In genomic region chr5:148619917-148620316, GRCm38 (mm10) we compare ENCODE assay signal across 17 mouse cellular contexts.
"Had no signal": no experiment of that assay in that cellular context is flagged by ENCODE, and none has a peak within 500 bp of the region (broad histone marks: within the 10 kb centered on the region; RNA-seq: fewer than 3 reads in every experiment).

No protein-coding gene starts in this region.

- H3K4me2 ChIP-seq: liver, embryonic 11.5 days; liver, embryonic 15.5 days; midbrain, embryonic 11.5 days; midbrain, embryonic 15.5 days; neural tube, embryonic 13.5 days had no signal

- H3K4me3 ChIP-seq: left cerebral cortex, adult 2 months; limb, embryonic 10.5 days; liver, embryonic 15.5 days; megakaryocyte, embryonic 14.5 days; midbrain, embryonic 15.5 days; neural tube, embryonic 13.5 days had no signal

- H3K27me3 ChIP-seq: liver, embryonic 15.5 days; megakaryocyte, embryonic 14.5 days; midbrain, embryonic 15.5 days; neural tube, embryonic 13.5 days had no signal

- H3K9ac ChIP-seq: liver, embryonic 15.5 days; midbrain, embryonic 15.5 days; neural tube, embryonic 13.5 days had no signal

- ATAC-seq: midbrain, embryonic 15.5 days had no signal

- H3K9me3 ChIP-seq: limb, embryonic 10.5 days; liver, embryonic 15.5 days; midbrain, embryonic 15.5 days; neural tube, embryonic 13.5 days had no signal

- H3K36me3 ChIP-seq: limb, embryonic 10.5 days; liver, embryonic 15.5 days; midbrain, embryonic 15.5 days; neural tube, embryonic 13.5 days had no signal

- DNase-seq: kidney, postnatal 25 days; lung, adult 2 months; lung, postnatal 14 days; retina, postnatal 1 day; right cerebral cortex, postnatal 4 days; spleen, adult 18-20 months; thymus, adult 18-20 months; thymus, postnatal 25 days had no signal

- H3K4me1 ChIP-seq: liver, embryonic 15.5 days; megakaryocyte, embryonic 14.5 days had no signal

- H3K27ac ChIP-seq: left cerebral cortex, adult 2 months; limb, embryonic 10.5 days; liver, embryonic 15.5 days; macrophage; midbrain, embryonic 15.5 days; neural tube, embryonic 13.5 days had no signal
